Mouse (Mus musculus): ENCODE measurements around the gene Tarm1. TPM values are rescaled to one million over a fixed set of nuclear protein-coding genes. Genes with fewer than 3 reads are reported as not detected.

Tarm1 gene
- 0.10 TPM in 1 of 2 replicates, not detected in the other for polyA plus RNA-seq (2012; rRNA removed)

DNA sequence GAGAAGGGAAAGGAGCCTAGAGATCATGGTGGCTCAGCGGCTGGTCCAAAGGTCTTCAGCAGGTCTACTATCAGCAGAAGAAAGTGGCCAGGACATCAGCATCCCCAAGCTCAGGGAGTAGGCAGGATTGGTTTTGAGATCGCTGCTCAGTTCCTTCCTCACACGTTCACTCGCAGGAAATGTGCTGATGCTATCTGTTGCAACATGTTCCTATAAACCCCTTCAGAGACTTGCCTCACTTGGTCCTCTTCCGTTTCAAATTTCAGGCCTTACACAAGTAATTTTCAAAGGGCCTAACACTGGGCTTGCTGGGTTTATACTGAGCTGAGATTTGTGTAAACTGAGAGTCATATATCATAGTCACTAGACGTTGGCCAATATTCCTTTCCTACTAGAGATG, at the start of gene Tarm1:
TSS of gene Tarm1 (minus strand) at position 186 of the 400 bp plus-strand sequence.
- DNase-seq (ENCODE audit: extremely low spot score in 1 of 2, low spot score in 1 of 2): no peak

DNA sequence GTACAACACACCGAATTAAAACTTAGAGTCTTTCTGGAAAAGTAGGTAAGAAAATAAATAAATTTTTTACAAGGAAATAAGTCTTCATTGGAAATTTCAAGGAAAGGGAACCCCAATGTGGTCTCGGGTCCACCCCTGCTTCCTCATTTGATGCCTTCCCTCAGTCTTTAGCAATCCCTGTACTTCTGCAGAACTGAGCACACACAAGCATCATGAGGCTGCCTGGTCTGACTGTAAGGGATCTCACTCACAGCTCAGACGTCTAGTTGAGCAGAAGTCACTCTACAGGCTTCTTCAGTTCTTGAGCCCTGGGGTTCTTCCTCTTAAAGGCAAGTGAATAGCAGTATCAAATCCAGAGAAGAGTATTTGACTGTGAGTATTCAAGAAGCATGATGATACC, 3.5 kb upstream of the Tarm1 start:
- no peak for DNase-seq (ENCODE audit: extremely low spot score in 1 of 2, low spot score in 1 of 2)

DNA sequence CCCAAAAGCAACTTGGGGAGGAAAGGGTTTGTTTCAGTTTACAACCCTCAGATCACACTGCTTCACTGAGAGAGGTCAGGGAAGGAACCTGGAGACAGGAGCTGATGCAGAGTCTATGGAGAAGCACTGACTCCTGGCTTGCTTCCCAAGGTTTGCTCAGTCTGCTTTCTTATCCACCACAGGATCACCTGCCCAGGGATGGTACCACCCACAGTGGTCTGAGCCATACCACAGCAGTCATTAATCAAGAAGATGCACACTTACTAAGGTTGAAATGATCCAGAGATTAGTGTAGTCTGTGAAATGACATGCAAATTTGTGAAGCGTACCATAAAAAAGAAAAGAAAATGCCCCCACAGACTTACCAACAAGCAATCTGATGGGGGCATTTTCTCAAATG, 2.0 kb downstream of the Tarm1 start:
- DNase-seq (ENCODE audit: extremely low spot score in 1 of 2, low spot score in 1 of 2): no peak

DNA sequence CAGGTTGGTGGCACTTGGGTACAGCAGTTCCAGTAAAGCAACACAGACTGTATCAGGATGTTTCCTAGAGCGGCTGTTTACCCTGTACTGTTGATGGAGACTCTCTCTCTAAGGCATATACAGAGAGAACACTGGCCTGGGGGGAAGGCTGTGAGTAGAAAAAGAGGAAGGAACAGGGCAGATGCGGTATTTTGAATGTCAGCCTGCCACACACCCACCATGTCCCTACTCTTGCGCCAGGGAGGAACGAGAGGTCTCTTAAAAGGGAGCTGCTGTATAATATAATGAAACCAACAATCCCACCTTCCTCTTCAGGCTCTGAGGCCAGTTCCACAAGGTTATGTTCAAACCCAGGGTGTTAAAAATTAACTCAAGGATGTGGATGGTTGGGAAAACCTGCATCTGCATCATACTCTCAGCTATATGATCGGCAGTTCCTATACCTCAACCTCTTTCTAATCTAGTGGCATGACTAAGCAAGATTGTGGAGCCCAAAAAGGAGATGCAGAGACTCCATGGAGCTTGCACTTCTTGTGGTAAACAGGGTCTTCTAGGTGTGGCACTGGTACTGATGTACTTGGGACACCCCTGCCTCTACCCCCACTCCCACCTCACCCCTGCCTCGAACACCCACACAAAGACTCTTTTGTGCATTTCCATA, 20.3 kb downstream of the Tarm1 start:
- DNase-seq (ENCODE audit: extremely low spot score in 1 of 2, low spot score in 1 of 2): no peak

DNA sequence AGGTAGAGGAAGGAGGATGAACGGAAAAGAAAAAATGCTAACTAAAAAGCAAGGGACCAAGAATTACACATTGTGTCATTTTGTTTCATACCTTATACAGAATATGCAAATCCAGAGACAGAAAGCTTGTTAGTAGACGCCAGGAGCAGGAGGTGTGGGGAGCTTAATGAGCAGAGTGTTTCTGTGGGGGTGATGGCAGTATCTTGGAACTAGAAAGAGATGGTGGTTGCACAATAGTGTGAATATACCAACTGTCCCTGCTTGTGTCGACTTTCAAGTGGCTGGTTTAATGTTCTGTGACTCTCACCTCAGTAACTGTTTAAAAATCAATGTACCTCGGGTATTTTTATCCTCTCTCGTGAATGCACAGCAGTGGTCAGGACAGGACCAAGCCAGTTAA, 25.7 kb downstream of the Tarm1 start:
- peak; percentile 51 to 66 for DNase-seq (ENCODE audit: extremely low spot score in 1 of 2, low spot score in 1 of 2)

DNA sequence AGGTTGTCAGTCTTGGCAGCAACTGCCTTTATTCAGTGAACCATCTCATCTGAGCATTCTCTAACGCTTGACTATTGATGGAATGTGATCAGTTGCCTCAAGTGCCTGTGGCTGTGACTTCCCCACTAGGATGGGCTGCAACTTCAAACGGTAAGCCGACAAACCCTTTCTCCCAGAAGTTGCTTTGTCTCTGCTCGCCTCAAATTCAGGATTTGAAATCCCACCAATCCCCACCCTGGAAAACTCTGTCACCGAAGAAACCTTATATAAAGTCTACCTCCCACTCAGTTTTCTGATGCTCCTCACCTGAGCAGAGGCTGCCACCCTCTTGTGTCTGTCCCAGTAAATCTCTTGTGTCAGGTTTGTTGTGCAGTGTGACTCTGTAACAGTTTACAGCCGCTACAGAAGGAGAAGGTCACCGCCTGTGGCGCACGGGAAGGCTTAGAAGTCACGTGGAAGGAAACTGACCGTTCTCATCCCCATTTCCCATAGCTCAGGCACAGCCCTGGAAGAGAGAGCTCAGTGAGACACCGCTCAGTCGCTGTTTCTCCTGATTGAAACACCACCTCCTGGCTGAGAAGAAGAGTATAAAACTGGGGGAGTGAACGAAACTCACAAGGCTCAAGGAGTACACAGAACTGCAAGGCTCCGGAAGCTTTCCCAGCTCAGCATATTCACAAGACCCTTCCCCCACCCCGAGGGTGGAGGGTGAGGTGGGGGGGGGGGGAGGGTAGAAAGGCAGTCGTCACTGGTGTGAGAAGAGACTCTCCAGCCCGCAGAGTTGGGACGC, 27.9 kb downstream of the Tarm1 start:
- DNase-seq (ENCODE audit: extremely low spot score in 1 of 2, low spot score in 1 of 2): no peak

DNA sequence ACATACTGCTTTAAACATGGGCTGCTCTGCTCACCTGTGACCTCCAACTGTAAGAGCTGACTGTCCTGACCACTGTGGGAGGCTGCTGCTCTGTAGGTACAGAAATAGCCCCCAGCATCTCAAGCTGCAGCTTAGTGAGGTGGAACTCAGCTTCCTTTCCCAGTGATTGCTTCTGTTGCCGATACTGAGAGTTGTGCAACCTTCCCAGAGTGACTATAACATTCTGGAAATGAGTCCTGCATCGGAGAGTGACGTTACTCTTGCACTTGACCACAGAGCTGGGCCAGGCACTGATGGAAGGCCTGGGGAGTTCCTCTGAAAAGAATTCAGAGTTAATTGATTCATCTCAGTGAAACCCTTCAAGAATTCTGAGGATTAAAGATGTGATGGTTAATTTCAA, 29.6 kb downstream of the Tarm1 start:
- DNase-seq (ENCODE audit: extremely low spot score in 1 of 2, low spot score in 1 of 2): no peak

DNA sequence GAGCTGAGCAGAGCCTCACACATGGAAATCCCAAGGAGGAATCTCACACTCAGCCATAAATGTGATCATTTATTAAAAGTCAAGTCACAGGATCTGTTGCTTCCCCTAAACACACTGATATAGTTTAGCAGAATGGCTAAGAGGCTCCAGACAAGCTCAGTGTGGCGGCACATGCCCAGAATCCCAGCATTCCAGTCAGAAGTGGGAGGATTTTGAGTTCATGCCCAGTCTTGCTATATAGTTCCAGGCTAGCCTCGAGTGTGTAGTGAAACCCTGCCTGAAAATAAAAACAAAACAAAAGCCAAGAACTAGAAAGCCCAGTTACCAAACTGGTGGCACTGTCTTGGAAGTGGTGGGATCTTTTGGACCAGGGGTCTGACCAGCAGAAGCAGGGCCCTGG, 33.8 kb downstream of the Tarm1 start:
- peak in 1 of 2 experiments; percentile 64 for DNase-seq (ENCODE audit: extremely low spot score in 1 of 2, low spot score in 1 of 2)

DNA sequence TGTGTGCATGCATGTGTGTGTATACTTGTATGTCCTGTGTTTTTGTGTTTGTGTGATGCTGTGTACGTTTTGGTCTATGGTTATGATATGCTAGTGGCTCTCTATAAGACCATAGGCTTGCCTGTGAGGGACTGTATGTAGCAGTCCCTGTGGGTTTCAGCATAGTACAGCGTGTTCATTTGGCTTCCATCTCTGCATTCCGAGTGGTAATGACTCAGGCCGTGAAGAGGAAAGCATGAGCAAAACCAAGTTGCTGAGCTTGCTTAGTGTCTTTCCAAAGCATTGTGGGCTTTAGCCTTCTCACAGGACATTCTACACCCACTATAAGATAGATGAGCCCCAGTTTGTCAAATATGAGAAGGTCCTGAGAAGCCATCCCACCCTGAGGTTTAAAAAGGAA, 39.1 kb downstream of the Tarm1 start:
- DNase-seq (ENCODE audit: extremely low spot score in 1 of 2, low spot score in 1 of 2): no peak

DNA sequence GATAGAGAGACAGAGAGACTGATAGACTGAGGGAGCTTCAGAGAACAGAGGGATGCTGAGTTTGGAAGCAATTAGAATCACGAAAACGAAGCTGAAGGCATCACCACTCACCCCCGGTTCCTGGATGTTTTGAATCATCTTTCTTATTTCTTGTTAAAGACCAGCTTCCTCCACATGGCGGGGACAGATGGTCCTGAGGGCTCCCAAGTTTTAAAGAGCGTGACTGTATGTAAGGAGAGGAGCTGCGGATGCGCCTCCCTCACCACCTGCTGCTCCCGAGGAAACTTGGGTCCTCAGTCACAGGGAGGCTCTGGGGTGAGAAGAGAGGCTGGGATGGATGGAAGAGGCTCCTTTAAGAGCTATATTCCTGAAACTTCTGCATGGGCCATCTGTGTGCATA, 42.2 kb downstream of the Tarm1 start:
- DNase-seq (ENCODE audit: extremely low spot score in 1 of 2, low spot score in 1 of 2): peak; percentile 82 to 87

DNA sequence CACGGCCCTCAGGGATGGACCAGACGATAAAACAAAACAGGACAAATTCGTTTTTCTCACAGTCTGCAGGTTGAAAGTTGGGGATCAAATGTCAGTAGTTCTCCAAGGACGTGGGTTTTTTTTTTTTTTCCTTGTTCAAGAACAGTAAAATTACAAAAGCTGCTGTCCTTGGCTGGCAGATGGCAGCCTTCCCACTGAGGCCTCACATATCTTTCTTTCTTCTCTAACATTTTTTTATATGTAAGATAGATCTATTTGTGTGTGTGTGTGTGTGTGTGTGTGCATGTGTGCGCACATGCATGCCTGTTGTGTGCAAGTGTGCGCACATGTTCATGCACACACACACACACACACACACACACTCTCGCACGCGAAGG, 44.6 kb downstream of the Tarm1 start:
- no peak for DNase-seq (ENCODE audit: extremely low spot score in 1 of 2, low spot score in 1 of 2)

DNA sequence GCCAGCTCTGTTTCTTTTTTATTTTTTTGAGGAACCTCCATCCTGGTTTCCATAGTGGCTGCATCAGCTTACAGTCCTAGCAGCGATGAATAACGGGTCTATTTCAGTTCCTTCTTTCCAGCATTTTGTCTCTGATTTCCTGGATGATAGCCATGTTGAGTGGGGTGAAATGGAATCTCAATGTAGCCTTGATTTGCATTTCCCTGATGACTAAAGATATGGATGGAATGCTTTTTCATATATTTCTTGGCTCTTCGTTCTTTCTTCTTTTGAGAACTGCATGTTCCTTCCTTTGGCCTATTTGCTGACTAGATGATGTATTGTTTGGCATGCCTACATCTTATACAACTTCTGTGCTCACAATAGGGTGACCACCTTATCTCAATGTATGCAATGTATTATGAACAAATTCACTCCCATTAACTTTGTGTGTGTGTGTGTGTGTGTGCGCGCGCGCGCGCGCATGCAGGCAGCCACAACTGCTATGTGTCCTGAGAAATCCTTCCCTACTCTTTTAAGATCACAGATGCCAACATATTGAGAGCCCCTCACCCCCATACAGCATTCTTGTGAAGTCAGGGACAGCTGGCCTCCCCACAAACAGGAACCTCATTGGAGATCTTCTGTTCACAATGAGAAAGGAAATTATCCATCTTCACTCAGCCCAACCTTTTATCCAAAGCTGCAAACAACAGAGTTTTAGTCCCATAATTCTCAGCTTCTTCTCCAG, 45.1 kb downstream of the Tarm1 start:
- DNase-seq (ENCODE audit: extremely low spot score in 1 of 2, low spot score in 1 of 2): peak in 1 of 2 experiments; percentile 63

DNA sequence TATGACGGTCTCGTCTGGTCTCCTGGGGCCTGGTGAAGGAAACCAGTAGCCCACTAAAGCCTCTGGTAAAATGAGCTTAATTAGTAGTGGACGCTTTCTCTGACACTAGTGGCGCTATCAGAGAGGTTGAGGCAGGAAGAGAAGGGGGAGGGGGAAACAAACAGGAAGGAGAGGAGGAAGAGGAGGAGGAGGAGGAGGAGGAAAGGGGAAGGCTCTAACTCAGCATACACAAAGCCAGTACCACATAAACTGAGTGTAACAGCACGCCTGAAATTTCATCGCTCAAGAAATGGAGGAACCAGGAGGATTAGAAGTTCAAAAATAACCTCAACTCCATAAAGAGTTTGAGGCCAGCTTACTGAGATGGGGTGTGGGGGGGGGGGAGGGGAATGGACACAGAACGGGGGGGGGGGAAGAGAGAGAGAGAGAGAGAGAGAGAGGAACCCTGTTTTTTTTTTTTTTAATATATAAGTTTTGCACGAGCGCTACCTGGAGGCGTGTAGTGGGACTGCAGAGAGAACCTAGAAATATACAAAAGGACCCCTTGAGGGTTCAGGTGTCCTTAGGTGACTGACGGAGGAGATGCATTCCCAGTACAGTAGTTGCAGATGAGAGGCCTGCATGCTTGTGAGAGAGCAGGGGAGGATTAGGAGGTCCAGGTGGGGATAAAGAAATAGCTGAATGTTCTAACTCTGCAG, 48.8 kb downstream of the Tarm1 start:
- DNase-seq (ENCODE audit: extremely low spot score in 1 of 2, low spot score in 1 of 2): no peak

DNA sequence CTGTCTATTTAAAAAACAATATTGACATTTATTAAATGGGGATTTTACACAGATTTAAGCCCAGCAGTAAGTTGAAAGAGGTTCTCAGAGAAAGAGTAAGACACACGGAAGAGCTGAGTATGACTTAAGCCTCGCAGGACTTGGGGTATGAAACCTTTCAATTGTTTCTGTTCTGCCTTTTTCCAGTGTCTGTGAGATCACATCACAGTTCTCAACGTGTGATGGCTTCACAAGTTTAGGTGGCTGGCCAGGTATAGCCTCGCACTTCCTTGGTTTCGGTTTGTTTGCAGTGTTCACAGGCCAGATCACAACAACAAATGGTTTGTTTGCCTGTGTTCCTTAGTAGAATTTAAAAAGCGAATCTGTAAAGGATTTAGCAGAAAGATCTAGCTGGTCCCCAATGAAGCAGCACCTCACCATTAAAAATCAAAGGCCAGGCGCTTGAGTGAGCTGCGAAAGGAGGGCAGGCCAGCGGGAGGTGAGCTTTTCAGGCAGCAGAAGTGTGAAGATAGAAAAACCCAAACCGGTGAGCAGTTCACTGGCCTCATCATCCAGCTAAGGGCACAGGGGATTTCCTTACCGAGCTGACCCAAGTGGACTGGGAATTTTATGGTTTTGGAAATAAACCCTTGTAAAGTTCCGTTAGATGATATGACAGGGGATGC, 49.5 kb downstream of the Tarm1 start:
- DNase-seq (ENCODE audit: extremely low spot score in 1 of 2, low spot score in 1 of 2): no peak

DNA sequence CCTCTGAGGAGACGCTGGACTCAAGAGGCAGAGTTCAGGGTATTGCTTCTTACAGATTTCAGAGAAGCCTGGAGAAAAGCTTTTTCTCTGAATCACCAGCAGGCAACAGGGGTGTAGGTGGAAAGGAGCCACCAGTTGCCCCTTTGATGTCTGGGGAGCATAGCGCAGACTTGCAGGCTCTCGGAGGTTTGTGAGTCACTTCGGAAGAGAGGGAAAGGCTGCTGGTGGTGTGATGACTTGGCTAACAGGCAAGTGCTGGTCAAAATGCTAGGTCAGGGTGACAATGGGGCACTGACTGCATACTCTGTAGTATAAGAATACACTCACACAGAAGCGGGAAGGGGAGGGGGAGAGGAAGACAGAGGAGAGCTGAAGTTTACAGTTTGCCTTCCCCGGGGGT, 51.3 kb downstream of the Tarm1 start:
- peak in 1 of 2 experiments; percentile 27 for DNase-seq (ENCODE audit: extremely low spot score in 1 of 2, low spot score in 1 of 2)

DNA sequence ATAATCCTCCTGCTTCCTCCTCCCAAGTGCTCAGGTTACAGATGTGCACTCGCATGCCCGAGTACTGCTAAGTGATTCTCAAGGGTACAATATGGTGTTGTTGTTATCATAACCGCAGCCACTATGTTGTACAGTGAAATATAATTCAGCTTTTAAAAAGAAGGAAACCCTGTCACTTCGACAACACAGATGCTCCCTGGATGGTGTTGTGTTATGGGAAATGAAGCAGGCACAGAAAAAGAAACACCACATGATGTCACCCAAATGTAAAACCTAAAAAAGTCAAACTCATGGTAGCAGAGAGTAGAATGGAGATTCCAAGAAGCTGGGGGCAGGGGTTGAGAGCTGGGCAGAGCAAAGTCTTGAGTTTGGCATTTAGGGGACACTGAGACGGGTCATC, 51.8 kb downstream of the Tarm1 start:
- peak in 1 of 2 experiments; percentile 48 for DNase-seq (ENCODE audit: extremely low spot score in 1 of 2, low spot score in 1 of 2)

DNA sequence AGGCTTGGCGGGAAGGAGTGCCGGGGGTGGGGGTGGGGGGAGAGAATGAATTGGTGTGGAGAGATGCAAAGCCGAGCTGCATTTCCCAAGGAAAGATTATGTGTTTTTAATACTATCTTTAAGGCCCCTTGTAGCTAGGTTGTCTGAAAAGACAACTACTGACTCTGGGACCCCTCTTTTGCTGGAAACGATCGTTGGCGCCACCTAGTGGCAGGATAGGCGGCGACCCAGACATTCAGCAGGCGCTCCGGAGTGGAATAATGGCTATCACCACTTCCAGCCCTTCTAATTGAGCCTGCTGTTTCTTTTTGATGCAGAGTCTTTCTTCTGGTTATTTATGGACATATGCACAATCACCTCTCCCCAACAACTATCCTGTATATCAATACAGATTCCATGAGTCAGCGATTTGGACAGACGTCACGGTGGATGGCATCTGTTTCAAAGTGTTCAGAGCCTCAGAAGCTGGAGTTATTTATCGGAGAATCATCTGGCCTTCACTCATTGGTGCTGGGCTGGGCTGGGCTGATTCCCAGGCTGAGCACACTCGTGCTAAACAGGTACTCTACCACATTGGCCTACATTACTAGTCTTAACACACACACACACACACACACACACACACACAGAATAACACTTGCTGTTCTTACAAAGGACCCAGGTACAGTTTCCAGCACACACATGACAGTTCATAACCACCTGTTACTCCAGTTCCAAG, 53.5 kb downstream of the Tarm1 start:
- DNase-seq (ENCODE audit: extremely low spot score in 1 of 2, low spot score in 1 of 2): peak in 1 of 2 experiments; percentile 89

DNA sequence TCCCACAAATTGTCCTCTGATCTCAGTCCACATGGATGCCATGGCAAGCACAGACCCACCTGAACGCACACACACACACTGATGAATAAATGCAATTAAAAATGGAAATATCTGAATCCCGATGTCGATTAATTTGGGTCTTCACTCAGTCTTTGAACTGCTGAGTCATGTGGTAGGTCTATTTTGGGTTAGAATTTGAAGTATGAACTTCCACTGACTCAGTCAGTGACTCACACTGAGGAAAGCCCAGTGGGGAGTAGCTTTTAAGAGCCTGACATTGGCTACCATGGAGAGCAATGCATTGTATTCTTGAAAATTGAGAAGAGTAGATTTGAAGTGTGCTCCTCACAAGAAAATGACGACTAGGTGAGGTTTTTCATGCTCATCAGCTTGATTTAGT, 55.4 kb downstream of the Tarm1 start:
- no peak for DNase-seq (ENCODE audit: extremely low spot score in 1 of 2, low spot score in 1 of 2)

DNA sequence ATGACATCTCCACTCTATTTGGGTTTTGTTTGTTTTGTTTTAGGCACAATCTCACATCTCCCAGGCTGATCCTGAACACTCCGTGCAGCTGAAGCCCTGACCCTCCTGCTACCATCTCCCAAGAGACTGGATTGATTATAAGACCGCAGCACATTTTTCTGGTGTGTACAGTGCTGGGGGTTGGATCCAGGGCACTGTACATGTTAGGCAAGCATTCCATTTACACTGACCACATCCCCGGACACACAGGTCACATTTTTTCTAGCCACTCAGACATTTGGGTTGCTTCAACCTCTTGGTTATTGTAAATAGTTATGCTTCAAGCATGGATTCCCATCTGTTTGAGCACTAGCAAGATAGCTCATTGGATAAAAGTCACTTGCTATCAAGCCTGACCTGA, 55.8 kb downstream of the Tarm1 start:
- DNase-seq (ENCODE audit: extremely low spot score in 1 of 2, low spot score in 1 of 2): no peak

DNA sequence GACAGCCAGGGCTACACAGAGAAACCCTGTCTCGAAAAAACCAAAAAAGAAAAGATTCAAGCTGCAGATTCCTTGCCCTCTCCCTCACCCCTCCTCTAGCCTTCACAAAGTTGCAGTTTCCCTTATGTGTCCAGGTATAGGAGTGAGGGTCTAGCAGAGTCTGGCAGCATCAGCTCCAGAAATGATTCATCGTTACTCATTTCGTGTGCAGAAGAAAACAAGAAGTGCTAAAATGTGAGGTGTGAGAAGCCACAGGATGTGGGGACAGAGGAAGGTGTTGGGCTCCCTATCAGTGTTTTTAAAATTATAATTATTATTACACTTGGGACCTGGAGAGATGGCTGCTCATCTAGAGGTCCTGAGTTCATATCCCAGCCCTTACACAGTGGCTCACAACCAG, 57.7 kb downstream of the Tarm1 start:
- DNase-seq (ENCODE audit: extremely low spot score in 1 of 2, low spot score in 1 of 2): no peak

Data from frontal cortex, adult 2 months (tissue).